Mouse (Mus musculus) C2C12 (cell line): ENCODE results near the gene Sgca. TPM values are rescaled to one million over a fixed set of nuclear protein-coding genes. Genes with fewer than 3 reads are reported as not detected.
A peak's percentile ranks its signal among the peaks of the same experiment; 100 is the strongest.

Experiments used
- H3K27me3 ChIP-seq: one replicate; pipeline ENCODE4 v1.6.1; 2011; ENCODE audit not compliant: control insufficient read depth, insufficient read depth, insufficient read length
- H3K36me3 ChIP-seq: one replicate; pipeline ENCODE4 v1.6.1; 2011; ENCODE audit not compliant: control insufficient read depth, insufficient read depth
- H3K4me3 ChIP-seq: one replicate; pipeline ENCODE4 v1.5.1; 2011; ENCODE audit warnings: mild to moderate bottlenecking, control low read depth; ENCODE audit not compliant: poor library complexity, insufficient read depth, severe bottlenecking
- H3K79me2 ChIP-seq: one replicate; pipeline ENCODE4 v1.6.1; 2011; ENCODE audit not compliant: control insufficient read depth, insufficient read depth
- H3K79me3 ChIP-seq: one replicate; pipeline ENCODE4 v1.6.1; 2011; ENCODE audit warnings: low read depth, control low read depth
- H3ac ChIP-seq: one replicate; pipeline ENCODE3; 2011; ENCODE audit warnings: low read depth; ENCODE audit not compliant: control insufficient read depth, insufficient read length
- CEBPB ChIP-seq: IDR thresholded peaks from one replicate; pipeline ENCODE4 v1.6.1; 2011; ENCODE audit warnings: low read depth, mild to moderate bottlenecking, control low read depth, moderate library complexity
- CTCF ChIP-seq: IDR thresholded peaks from one replicate; pipeline ENCODE4 v1.5.1; 2011; ENCODE audit not compliant: control insufficient read depth, insufficient read depth, insufficient read length
- FOSL1 ChIP-seq: IDR thresholded peaks from one replicate; pipeline ENCODE4 v1.8.0; 2011; ENCODE audit warnings: mild to moderate bottlenecking, low read length; ENCODE audit not compliant: poor library complexity, insufficient read depth, severe bottlenecking
- MAX ChIP-seq: IDR thresholded peaks from one replicate; pipeline ENCODE4 v1.6.1; 2011; ENCODE audit warnings: mild to moderate bottlenecking, control low read depth
- MYOD1 ChIP-seq: IDR thresholded peaks from one replicate; pipeline ENCODE4 v1.6.1; 2011; ENCODE audit warnings: low read depth; ENCODE audit not compliant: control insufficient read depth, insufficient read length
- MYOG ChIP-seq: IDR thresholded peaks from one replicate; pipeline ENCODE4 v1.6.1; 2011; ENCODE audit not compliant: control insufficient read depth, insufficient read length; ENCODE audit errors: extremely low read depth
- USF1 ChIP-seq: IDR thresholded peaks from one replicate; pipeline ENCODE4 v1.6.1; 2011; ENCODE audit warnings: low read depth, mild to moderate bottlenecking, control low read depth, moderate library complexity
- polyA plus RNA-seq: library from polyadenylated mRNA; unstranded; fragments of >200 nt; fragmentation: generic; extraction: Trizol; gene quantifications from one replicate; pipeline ENCODE4 v1.2.1, GENCODE M21; 2012; ENCODE audit warnings: missing spikeins

Sgca gene
- polyA plus RNA-seq, 1 experiment, result 5.3 TPM

DNA sequence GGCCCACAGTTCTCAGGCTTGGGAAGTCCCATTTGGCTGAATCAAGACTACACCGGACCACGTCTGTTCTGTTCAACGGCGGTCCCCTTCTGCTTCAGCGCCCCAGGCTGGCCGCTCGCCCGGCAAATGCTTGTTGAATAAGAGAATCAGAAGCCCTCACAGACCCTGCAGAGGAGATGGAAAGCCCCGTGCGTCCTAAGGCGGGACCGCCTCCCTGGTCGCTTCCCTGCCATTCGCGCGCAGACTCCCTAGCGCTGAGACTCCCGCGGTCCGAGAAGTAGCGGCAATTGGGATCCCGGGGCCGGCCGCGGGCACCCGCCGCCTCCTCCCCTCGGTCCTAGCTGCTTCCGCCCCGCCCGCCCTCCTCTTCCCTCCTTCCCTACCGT, 33.5 kb upstream of the Sgca start, which contains the start of gene Samd14:
Gene Samd14 (plus strand): TSS at position 251 of the 386 bp plus-strand sequence.
- Histone ChIP-seq H3K4me3 (peak within 1 kb of the TSS; percentile 66), H3K27me3 (no peaks in the 10 kb centered on the region), H3K79me3 (peaks cover 6% of the 10 kb centered on the region), H3ac (peak within 1 kb of the TSS; percentile 63), H3K79me2 (peaks cover 21% of the 10 kb centered on the region), H3K36me3 (peaks cover 24% of the 10 kb centered on the region)
- TF ChIP-seq USF1 (no peak), FOSL1 (no peak), MAX (no peak), CTCF (no peak), MYOD1 (no peak), CEBPB (no peak), MYOG (no peak)

- Histone ChIP-seq H3K79me3 (peaks cover 6% of the 10 kb centered on the region), H3K27me3 (no peaks in the 10 kb centered on the region), H3K79me2 (peaks cover 21% of the 10 kb centered on the region), H3K4me3 (peak overlapping the region; percentile 66), H3K36me3 (peaks cover 20% of the 10 kb centered on the region), H3ac (peak overlapping the region; percentile 63)
- no peak for TF ChIP-seq CTCF
- TF ChIP-seq MAX, result peak; percentile 6
Observed at GRCm38 (mm10) chr11:95008661-95009628, 32.8 kb upstream of the Sgca start.

- Histone ChIP-seq H3K27me3 (no peaks in the 10 kb centered on the region), H3K36me3 (peaks cover 25% of the 10 kb centered on the region), H3K4me3 (no peak overlapping the region), H3K79me2 (peaks cover 17% of the 10 kb centered on the region), H3ac (no peak overlapping the region), H3K79me3 (peaks cover 6% of the 10 kb centered on the region)
- TF ChIP-seq MYOD1 (no peak), CEBPB (no peak), MYOG (no peak), MAX (no peak), FOSL1 (no peak)
Observed at GRCm38 (mm10) chr11:95007418-95007817, 31.3 kb upstream of the Sgca start.

DNA sequence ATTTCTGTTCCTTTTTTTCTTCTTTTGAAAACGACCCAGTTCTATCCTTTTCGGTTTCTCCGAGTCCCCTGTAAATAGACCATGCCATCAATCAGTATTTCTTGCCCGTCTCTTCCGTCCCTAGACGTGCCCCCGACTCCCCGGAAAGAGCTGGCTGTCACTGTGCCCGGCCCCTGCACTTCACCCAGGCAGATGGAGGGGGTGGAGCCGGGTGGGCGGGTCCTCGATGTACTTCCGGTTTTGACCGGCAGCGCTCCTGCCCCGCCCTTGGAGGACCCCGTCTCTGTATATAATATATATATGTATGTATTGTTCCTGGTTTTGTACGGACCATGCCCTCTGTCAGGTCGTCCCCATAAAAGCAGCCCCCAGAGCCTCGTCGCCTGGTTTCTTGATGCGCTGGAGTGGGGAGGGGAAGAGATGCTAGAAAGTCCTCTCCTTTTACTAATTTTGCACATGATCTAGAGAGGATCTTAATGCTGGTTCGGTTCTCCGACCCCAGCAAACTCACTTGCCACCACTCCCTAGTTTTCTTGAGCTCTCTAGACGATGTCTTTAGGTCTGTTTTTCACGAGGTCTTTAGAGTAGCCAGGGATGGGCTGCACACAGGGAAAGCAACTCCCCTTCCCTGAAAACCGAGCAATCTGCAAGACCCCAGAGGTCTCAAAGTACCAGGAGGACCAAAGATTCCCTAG, 30.5 kb upstream of the Sgca start:
- Histone ChIP-seq H3ac (no peak overlapping the region), H3K27me3 (no peaks in the 10 kb centered on the region), H3K79me3 (peaks cover 5% of the 10 kb centered on the region), H3K79me2 (peaks cover 15% of the 10 kb centered on the region), H3K4me3 (peak overlapping the region; percentile 2), H3K36me3 (peaks cover 31% of the 10 kb centered on the region)
- TF ChIP-seq MYOD1, result no peak

DNA sequence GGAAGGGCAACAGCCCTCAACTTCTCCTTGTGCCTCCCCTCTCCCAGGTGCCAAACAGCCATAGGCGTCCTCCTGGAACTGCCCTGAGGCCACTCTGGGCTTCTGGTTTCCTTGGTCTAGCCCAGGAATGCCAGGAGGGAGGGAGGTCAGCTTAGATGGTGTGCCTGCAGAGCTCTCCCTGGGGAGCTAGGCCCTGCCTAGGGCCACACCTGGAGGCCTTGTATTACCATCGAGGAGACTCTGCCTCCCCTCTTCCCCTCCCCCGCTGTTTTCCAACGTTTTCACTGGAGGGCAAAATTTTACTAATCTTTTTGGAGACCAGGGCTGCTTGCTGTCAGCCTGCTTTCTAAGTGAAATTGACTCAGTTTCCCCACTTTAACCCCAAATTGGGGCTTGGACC, 29.9 kb upstream of the Sgca start:
- no peak overlapping the region for H3K4me3 ChIP-seq

DNA sequence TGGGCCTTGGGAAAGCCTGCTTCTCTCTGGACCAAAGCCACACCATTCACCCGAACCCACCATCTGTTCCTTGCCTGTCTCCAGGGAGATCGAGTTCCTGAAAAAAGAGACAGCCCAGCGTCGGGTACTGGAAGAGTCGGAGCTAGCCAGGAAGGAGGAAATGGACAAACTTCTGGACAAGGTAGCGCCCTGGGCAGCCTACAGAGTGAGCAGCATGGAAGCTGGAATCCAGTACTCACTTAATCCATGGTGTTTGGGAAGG, 28.7 kb upstream of the Sgca start:
- H3K79me3 ChIP-seq, result no peaks in the 10 kb centered on the region
- H3ac ChIP-seq, result peak overlapping the region; percentile 10
- TF ChIP-seq USF1 (no peak), MYOD1 (no peak), MAX (no peak), CEBPB (no peak), MYOG (no peak), CTCF (no peak), FOSL1 (no peak)
- H3K27me3 ChIP-seq, result no peaks in the 10 kb centered on the region
- H3K4me3 ChIP-seq, result no peak overlapping the region
- H3K79me2 ChIP-seq, result no peaks in the 10 kb centered on the region
- peaks cover 41% of the 10 kb centered on the region for H3K36me3 ChIP-seq

More for the DNA sequence above, 29.9 kb upstream of the Sgca start:
- Histone ChIP-seq H3K36me3 (peaks cover 36% of the 10 kb centered on the region), H3ac (no peak overlapping the region), H3K79me3 (peaks cover 2% of the 10 kb centered on the region), H3K79me2 (peaks cover 9% of the 10 kb centered on the region), H3K27me3 (no peaks in the 10 kb centered on the region)
- TF ChIP-seq USF1 (no peak), MAX (no peak), MYOD1 (no peak), CTCF (no peak), CEBPB (no peak), MYOG (no peak)
